Mouse (Mus musculus) C2C12 (cell line): Measurements from ENCODE around the gene Hmx3.

Experiments used
- CTCF ChIP-seq: IDR thresholded peaks from one replicate; pipeline ENCODE4 v1.5.1; 2011; ENCODE audit not compliant: control insufficient read depth, insufficient read depth, insufficient read length
- USF1 ChIP-seq: IDR thresholded peaks from one replicate; pipeline ENCODE4 v1.6.1; 2011; ENCODE audit warnings: low read depth, mild to moderate bottlenecking, control low read depth, moderate library complexity

GRCm38 (mm10) chr7:131543623-131544481 is 1.2 kb downstream of the Hmx3 start:
- TF ChIP-seq CTCF (no peak), USF1 (no peak)
